Mouse (Mus musculus) brain, embryonic 14.5 days (tissue): ENCODE measurements at regions not wholly inside any gene's neighbourhood (a gene's known extent, or its start where the extent isn't known, plus 50 kb on each side); places are given as distances from the start of the nearest gene placed in this dataset.

Source experiments
- CTCF ChIP-seq: fragments of 200-500 bp; IDR thresholded peaks from 2 replicates; pipeline ENCODE4 v1.5.1; 2012; ENCODE audit warnings: inconsistent platforms, mild to moderate bottlenecking, moderate library complexity, borderline replicate concordance; ENCODE audit not compliant: insufficient read depth, insufficient read length; ENCODE audit errors: extremely low read depth
- POLR2A ChIP-seq: fragments of 200-500 bp; IDR thresholded peaks from 2 replicates; pipeline ENCODE4 v1.6.1; 2012; ENCODE audit warnings: mild to moderate bottlenecking, inconsistent platforms, borderline replicate concordance; ENCODE audit not compliant: poor library complexity, insufficient read depth, insufficient read length, severe bottlenecking; ENCODE audit errors: extremely low read depth

DNA sequence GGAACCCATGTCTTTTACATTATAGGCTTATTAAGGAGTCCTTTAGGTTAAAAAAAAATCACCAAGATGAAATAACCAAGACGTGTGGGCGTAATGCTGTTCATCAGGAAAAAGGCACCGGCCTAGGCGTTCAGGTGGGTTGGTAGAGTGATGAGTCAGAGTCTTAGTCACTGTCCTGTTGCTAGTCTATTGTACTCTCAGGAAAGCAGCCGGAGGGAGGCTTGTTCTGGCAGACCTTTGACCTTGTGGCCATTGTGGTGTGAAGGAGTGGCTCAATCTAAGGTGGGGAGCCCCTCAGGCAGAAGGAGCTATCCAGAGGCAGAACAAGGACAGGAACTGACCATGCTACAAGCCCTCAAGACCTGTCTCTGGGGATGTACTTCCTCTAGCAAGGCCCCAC lies 686.8 kb downstream of the Egfem1 start:
- TF ChIP-seq CTCF (no peak), POLR2A (no peak)
